Mouse (Mus musculus) CD4-positive, CD25-positive, alpha-beta regulatory T cell, adult 2 months (primary cell): ENCODE measurements around the gene Map4k4.

ENCODE experiments used
- DNase-seq: peaks from one replicate; pipeline ENCODE4 v3.0.0-alpha.2; 2012; ENCODE audit warnings: low read depth, low spot score

The Map4k4 gene

GRCm38 (mm10) chr1:39962840-39963239 is 62.1 kb downstream of the Map4k4 start:
- no peak for DNase-seq

GRCm38 (mm10) chr1:39963821-39964220 is 63.1 kb downstream of the Map4k4 start:
- DNase-seq = no peak

- no peak for DNase-seq
These were observed 63.7 kb downstream of the Map4k4 start for GRCm38 (mm10) chr1:39964427-39964826.

GRCm38 (mm10) chr1:39965461-39965860 is 64.7 kb downstream of the Map4k4 start:
- DNase-seq = no peak

GRCm38 (mm10) chr1:39968999-39969398 is 68.3 kb downstream of the Map4k4 start:
- DNase-seq = no peak

- no peak for DNase-seq
These were observed 69.2 kb downstream of the Map4k4 start for GRCm38 (mm10) chr1:39969771-39970406.

GRCm38 (mm10) chr1:39972411-39972810 is 71.7 kb downstream of the Map4k4 start:
- DNase-seq = no peak

- no peak for DNase-seq
These were observed 73.2 kb downstream of the Map4k4 start for GRCm38 (mm10) chr1:39973911-39974310.

- no peak for DNase-seq
These were observed 74.3 kb downstream of the Map4k4 start for GRCm38 (mm10) chr1:39975005-39975404.

- no peak for DNase-seq
These were observed 75.4 kb downstream of the Map4k4 start for GRCm38 (mm10) chr1:39976107-39976506.

- DNase-seq = peak; percentile 64
These were observed 76.4 kb downstream of the Map4k4 start for GRCm38 (mm10) chr1:39976847-39977744.

- DNase-seq = peak; percentile 24
These were observed 78.2 kb downstream of the Map4k4 start for GRCm38 (mm10) chr1:39978781-39979486.

GRCm38 (mm10) chr1:39980314-39981290 is 79.9 kb downstream of the Map4k4 start:
- DNase-seq = peak; percentile 28

GRCm38 (mm10) chr1:39981970-39982369 is 81.3 kb downstream of the Map4k4 start:
- no peak for DNase-seq

- DNase-seq = peak; percentile 48
These were observed 82.2 kb downstream of the Map4k4 start for GRCm38 (mm10) chr1:39982727-39983487.

GRCm38 (mm10) chr1:39984331-39984730 is 83.6 kb downstream of the Map4k4 start:
- no peak for DNase-seq

- peak; percentile 37 for DNase-seq
These were observed 86.1 kb downstream of the Map4k4 start for GRCm38 (mm10) chr1:39986820-39987219.

- DNase-seq = no peak
These were observed 88.1 kb downstream of the Map4k4 start for GRCm38 (mm10) chr1:39988841-39989240.

- DNase-seq = no peak
These were observed 89.3 kb downstream of the Map4k4 start for GRCm38 (mm10) chr1:39990041-39990440.

GRCm38 (mm10) chr1:39993921-39994320 is 93.2 kb downstream of the Map4k4 start:
- no peak for DNase-seq
